Mouse (Mus musculus) v-Abl transformed pro-B cells (cell line): ENCODE measurements around the gene Zfp652.

ENCODE experiments used
- in situ Hi-C, 2 experiments: fragments of 400-800 bp; cut with MboI; formaldehyde crosslinking; loops; one replicate each; pipeline ENCODE4 v1.15.1; 2025; ENCODE audit not compliant: unreplicated experiment in 2 of 2

Zfp652 gene

DNA sequence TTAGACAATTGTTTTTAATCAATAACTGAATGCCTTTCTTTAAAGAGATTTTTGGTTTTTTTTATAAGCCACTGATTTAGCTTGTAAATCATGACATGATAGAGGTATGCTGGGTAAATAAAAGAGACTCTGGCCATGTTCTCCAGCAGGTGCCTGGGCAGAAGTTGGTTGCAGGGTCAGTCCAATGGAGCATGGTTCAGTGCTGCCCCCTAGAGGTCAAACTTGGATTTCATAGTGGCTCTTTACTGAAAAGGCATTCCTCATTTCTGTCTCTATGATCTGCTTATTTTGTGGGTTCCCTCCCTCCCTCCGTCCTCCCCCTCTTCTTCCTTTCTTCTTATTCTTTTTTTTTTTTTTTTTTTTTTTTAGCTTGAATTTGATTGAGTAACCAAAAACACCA lies 38.5 kb downstream of the Zfp652 start:
- in situ Hi-C loops: loop anchor here (5.0 to 25.0 kb wide), 2 partner anchors 64 to 214 kb away; no protein-coding TSS in a partner anchor

DNA sequence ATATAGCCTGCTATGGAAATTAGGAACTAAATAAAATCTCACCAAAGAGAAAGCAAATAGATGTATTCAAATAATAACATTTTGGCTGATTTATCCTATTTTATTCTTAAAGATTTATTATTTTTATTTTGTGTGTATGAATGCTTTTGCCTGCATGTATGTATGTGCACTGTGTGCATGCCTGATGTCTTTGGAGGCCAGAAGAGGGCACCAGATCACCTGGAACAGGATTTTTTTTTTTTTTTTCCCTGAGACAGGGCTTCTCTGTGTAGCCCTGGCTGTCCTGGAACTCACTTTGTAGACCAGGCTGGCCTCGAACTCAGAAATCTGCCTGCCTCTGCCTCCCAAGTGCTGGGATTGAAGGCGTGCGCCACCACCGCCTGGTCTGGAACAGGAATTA lies 42.7 kb downstream of the Zfp652 start:
- in situ Hi-C loops: loop anchor here (25.0 kb wide), 1 partner anchor 218 kb away; no protein-coding TSS in a partner anchor

DNA sequence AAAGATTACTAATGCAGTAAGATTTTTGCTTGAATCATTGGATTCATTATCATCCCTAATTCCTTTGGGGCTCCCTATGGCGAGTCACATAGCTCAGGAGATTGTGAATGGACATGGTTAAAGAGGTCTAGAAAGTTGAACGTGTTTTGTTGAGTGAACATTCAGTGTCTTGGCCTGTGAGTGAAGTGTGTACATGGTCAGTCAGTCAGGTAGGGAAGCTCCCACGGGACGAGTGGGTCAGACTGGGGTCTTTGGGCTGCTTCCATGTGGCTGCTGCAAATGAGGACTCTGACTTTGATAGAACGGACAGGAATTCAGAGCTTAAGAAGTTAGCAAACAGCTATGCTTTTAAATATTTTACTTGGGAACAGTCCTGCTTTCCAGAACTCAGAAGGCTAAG lies 48.0 kb downstream of the Zfp652 start:
- in situ Hi-C loops: loop anchor here (25.0 kb wide), 1 partner anchor 223 kb away; no protein-coding TSS in a partner anchor

DNA sequence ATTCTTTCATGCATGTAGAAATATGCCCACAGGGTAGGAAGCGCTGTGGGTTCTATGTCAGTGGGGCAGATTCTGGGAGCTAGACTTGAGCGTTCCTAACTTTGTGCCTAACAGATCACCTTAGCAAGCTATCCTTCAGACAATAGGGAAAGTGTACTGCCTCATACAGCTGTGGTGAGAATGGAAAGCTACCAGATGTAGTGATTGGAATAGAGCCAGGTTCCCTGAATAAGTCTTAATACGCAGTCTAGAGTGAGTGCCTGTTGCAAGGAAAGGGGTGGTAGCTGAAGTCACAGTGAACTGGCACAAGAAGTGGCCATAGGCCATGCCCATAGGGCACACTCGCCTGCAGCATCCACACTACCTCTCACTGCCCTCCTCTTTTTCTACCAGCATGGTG lies 50.5 kb downstream of the Zfp652 start:
- in situ Hi-C loops: loop anchor here (25.0 kb wide), 1 partner anchor 226 kb away; no protein-coding TSS in a partner anchor

DNA sequence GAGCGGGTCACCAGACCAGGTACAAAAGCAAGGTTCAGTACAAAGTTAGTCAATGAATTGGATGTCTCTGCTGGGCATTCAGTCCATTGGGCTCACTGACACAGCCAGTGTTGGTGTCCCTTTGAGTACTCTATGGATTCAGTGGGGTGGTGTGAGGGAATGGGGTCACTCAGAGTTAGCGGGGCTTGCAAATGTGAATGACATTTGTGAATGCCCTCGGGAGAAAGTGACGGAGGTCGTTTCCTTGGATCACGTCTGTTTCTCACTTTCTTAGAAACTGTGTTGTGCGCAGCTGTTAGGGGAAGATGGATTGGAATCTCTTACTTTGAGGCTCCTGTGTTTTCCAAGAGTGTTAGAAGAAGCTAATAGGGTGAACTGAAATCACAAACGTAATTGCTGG lies 52.3 kb downstream of the Zfp652 start:
- in situ Hi-C loops: loop anchor here (25.0 kb wide), 1 partner anchor 228 kb away; no protein-coding TSS in a partner anchor

DNA sequence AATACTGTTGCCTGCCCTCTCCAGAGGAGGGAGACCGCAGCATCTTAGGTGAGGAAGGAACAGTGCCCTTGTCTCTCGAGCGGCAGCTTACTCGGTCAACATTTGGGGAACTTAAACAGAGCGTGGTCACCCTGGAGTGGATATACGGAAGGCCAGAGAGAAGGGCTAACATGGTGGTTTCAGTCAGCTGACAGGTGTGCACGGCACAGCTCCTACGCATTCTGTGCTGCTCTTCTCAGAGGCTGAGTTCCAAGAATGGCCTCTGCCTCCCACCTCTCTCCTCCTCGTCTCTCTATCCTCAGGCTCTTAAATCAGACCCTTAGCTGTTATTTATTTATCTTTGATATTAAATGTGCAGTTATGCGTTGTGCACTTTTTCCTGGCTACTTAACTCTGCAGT lies 52.9 kb downstream of the Zfp652 start:
- in situ Hi-C loops: loop anchor here (25.0 kb wide), 1 partner anchor 228 kb away; no protein-coding TSS in a partner anchor

DNA sequence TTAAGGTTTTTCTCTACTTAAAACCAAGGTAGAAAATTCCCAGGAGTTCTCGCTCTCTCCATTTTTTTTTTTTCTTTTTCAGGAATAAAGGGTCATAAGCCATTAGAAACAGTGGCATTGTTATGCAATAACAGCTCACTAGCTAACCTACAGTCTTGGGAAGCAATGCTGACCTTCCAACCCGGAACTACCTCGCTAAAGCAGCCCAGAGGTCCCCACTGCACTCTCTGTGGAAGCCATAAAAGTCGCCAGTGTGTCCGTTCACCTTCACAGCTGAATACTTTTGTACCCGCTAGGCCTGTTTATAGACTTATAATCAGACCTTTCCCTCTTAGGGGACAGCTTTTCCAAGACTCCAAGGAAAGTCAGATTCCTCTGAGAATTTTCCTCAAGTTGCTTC lies 55.8 kb downstream of the Zfp652 start:
- in situ Hi-C loops: loop anchor here (25.0 kb wide), 1 partner anchor 231 kb away; no protein-coding TSS in a partner anchor

DNA sequence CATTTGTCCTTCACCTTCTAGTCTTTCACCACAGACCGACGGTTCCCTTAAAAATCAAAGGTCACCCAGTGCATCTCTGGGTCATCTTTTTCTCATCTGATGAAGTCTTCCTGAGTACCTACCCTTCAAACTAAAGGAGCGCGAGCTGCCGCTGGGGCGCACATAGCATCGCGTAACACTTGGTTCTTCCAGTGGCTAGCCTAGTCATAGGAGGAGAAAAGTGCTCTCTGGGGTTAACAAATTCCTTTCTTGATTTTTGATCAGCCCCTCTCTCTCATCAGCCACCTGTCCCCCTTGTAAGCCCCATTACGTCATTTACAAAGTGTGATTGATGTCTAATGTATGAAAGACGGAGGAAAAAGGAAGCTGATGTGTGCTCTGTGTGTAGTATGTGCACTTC lies 56.7 kb downstream of the Zfp652 start:
- in situ Hi-C loops: loop anchor here (25.0 kb wide), 1 partner anchor 232 kb away; no protein-coding TSS in a partner anchor

DNA sequence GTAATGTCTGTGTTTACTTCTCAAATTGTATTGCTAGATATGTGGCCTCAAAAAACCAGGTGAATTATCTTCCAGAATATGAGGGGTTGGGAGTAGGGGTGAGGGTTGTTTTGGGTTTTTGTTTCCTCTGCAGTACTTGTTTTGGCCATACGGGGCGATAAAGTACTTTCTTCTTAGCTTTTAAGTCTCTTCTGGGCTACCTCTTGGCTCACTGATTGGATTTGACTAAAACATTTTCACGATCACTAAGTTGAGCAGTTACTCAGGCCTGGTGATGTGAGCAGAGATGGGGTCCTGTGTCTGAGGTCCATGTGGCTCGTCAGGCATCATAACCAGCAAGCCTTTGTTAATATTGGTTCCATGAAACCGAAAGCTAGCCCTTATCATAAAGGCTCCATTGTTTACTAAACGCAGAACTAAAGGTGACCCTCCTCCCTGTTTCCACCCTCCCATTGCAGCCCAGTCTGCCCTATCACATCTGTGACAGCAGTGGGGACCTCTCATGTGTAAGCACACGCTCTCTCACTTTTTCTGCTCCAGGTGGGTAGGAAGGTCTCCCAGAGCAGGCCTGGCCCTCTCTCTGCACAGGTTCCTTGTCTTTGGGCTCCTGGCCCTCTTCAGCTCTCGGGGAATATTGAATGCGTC lies 58.4 kb downstream of the Zfp652 start:
- in situ Hi-C loops: loop anchor here (25.0 kb wide), 1 partner anchor 234 kb away; no protein-coding TSS in a partner anchor

DNA sequence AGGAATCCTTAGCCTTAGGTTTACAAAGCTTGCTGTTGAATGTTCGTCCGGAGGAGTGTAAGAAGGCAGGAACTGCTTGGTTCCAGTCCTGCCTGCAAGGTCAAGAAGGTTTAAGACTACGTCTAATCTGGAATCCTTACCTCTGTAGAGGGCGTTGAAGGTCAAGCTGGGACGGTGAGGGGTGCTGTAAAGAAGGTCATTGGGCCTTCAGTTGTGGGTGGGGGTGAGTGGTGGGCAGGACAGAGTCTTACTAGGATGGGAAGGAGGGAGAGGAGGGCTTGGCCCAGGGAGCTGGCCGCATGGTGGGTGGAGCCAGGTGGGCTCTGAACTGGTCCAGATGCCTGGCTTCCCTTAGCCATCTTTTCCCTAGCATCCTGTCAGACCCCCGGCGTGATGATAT lies 59.2 kb downstream of the Zfp652 start:
- in situ Hi-C loops: loop anchor here (25.0 kb wide), 1 partner anchor 234 kb away; no protein-coding TSS in a partner anchor

DNA sequence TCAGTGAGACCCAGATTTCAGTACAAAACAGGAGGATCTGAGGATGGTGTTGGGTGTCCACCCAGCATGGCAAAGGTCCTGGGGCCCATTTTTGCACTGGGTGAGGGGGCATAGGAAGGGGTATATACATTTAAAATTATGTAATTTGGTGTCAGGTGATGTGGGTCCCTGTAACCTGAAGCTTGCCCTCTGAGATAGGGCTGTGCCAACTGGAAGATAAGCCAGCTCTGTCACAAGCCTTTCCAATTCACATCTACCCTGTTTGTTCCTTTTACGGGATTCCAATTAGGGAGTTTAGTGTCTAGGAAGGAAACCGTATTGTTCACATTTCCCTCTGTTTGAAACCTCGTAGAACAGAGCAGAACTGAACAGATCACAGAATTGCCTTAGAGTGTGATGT lies 60.8 kb downstream of the Zfp652 start:
- in situ Hi-C loops: loop anchor here (25.0 kb wide), 1 partner anchor 236 kb away; no protein-coding TSS in a partner anchor

DNA sequence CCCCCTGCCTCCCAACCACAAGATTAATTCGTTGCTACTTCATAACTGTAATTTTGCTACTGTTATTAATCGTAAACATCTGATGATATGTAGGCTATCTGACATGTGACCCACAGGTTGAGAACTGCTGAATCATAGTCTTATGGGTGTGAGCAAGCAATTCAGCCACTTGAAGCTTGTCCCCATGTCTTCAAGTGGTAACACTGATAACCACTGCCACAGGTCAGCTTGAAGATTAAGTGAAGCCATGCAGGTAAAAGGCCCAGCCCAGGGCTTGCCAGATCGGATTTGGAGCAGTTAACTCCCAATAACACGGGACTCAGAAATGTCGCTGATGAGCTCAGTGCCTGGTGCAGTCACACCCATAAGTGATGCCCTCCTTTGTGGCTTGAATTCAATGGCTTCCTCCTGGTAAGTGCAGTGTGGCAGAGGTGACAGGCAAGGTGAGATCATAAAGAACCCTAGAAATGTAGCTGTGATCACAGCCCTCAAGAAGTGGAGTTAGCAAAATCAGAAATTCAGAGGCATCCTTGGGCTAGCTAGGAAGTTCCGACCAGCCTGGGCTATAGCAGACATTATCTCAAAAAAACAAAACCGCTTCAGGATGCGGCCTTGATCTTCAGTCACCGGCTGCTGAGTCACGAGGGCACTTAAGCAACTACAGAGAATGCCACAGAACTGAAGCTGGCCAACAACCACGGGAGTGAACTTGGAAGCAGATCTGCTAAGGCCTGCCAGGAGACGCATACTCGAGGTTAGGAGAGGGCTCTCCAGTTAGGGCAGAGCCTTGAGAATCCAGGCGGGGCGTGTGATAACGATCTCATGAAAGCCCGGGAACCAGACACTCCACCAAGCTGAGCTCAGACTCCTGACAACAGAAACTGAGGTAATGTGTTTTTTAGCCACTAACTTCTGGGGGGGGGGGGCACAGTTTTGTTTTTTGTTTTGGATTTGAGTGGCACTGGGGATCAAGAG lies 65.1 kb downstream of the Zfp652 start:
- in situ Hi-C loops: loop anchor here in 1 of 2 experiments (25.0 kb wide), 1 partner anchor 460 kb away; no protein-coding TSS in a partner anchor

DNA sequence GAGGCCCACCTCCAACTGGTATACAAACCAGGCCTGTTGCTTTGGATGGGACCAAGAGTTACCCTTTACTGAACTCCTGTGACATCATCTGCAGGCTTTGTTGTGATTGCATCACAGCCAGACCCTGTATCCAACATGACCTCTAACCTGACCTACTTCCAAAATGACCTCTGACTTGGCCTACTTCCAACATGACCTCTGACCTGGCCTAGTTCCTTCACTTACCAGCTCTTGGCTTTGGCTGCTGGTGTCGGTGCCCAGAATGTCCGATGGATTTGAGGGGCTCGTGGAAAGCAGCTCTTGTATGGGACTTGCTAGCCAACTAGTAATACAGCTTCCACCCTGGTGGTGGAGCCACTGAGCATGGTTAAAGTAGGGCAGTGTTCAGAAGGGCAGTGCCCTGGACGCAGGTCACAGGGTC lies 66.4 kb downstream of the Zfp652 start:
- in situ Hi-C loops: loop anchor here in 1 of 2 experiments (25.0 kb wide), 1 partner anchor 458 kb away; no protein-coding TSS in a partner anchor

DNA sequence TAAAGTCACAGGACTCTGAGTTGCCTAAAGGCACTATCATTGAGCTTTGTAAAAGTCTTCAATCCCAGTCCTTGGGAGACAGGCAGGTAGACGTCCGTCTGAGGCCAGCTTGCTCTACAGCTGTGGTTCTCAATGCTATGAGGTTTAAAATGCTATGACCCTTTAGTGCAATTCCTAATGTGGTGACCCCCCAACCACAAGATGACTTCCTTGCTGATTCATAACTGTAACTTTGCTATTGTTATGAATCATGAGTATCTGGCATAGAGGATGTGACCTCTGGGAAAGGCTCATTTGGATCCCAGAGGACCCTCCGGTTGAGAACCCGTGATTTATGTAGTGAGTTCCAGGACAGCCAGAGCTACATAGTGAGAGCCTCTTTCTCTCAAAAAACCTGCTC lies 66.9 kb downstream of the Zfp652 start:
- in situ Hi-C loops: loop anchor here in 1 of 2 experiments (25.0 kb wide), 1 partner anchor 458 kb away; no protein-coding TSS in a partner anchor

DNA sequence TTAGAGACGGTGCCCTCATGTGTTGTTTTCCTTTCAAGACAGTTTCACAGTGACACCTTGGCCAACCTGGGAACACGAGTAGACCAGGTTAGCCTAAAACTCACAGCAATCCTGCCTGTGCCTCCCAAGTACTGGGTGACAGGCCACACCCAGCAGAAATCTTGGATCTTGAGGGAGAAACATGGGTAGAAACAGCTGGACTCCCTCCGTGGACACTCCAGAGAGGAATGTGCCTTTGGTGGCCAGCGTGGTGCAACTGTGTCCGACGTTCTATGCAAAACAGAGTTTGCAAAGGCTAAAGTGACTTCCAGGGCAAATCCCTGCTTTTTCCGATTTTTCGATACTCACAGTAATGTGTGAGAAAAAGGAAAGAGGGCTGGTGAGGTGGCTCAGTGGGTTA lies 68.0 kb downstream of the Zfp652 start:
- in situ Hi-C loops: loop anchor here in 1 of 2 experiments (10.0 to 25.0 kb wide), 2 partner anchors 204 to 457 kb away; no protein-coding TSS in a partner anchor

DNA sequence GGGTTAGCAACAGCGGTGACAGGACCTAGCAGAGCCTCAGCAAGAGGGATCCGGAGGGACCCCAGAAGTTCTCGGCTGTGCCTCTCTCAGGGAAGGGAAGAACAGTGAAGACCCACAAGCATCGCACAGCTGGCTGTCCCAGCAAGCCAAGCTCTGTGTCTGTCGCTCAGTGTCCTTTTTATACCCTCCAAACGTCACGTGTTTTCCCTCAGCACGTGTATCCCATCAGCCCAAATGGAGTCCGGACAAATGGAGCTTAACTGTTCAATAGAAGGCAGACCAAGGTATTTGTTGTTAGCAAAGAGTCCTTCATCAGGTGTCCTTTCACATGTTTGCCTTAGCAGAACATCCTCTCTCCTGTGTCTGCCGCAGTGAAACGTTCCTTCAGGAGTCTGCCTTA lies 69.1 kb downstream of the Zfp652 start:
- in situ Hi-C loops: loop anchor here in 1 of 2 experiments (10.0 to 25.0 kb wide), 2 partner anchors 203 to 456 kb away; no protein-coding TSS in a partner anchor

DNA sequence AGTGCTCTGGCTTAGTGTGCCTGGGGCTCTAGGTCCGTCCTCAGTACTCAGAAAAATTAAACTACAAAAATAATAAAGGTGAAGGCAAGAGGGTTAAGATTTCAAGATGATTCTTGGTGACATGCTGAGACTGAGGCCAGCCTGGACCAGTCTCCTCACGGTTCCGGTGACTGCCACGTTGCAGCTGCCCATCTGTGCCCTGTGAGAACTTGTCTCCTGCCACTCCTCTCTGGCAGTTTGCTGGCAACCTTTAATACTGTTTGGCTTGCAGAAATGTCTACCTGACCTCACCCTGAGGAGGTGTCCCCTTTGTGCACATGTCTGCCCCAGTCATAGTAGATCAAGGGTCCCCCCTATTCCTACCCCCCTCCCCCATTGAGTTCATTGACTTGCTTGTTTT lies 71.0 kb downstream of the Zfp652 start:
- in situ Hi-C loops: loop anchor here in 1 of 2 experiments (10.0 to 25.0 kb wide), 2 partner anchors 201 to 454 kb away; no protein-coding TSS in a partner anchor

DNA sequence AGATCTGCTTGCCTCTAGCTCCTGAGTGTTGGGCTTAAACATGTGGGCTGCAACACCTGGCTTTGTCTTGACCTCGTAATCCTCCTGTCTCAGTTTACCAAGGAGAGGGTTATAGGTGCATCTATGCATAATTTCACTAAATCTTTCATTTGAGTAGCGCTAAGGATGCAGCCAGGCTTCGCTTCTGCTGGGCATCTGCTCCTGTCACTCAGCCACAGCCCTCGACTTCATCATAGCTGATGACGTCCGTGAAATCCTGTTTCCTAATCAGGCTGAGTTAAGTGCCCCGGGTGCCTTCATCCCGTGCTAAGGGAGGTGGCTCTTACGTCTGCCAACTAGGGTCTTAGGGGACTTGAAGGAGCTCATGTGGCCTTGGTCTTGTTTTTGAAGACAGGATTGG lies 71.5 kb downstream of the Zfp652 start:
- in situ Hi-C loops: loop anchor here in 1 of 2 experiments (10.0 to 25.0 kb wide), 2 partner anchors 201 to 453 kb away; no protein-coding TSS in a partner anchor

DNA sequence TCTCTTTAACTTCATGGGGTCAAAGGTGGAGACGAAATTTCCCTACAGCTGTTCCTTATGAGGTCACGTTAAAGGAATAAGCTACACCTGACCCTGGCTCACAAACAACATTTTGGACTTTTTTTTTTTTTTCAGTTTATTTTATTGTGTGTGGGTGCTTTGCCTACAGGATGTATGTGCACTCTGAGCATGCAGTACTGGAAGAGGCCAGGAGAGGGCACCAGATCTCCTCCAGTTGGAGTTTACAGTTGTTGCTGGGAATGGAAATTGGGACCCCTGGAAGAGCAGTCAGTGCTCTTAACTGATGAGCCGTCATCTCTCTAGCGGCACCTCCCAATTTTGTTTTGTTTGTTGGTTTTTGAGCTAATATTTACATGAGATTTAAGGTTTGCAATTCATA lies 73.2 kb downstream of the Zfp652 start:
- in situ Hi-C loops: loop anchor here (5.0 to 25.0 kb wide), 3 partner anchors 197 to 452 kb away; no protein-coding TSS in a partner anchor

DNA sequence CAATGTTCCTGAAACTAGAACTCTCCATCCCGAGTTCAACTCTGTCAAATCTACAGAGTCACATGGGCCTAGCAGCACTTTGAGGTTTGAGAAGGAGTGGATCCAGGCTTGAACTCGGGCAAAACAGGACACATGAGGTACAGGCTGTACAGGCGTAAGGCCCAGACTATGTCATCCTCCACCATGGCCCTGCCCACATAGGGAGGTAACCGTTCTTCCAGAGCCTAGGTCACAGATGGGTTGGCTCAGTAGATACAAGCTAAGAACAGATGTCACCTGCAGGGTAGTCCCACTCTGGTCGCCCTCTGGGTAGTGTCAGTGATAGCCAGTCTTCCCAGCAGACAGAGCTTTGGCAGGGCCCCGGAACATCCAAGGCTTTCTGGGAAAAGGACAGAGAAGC lies 74.0 kb downstream of the Zfp652 start:
- in situ Hi-C loops: loop anchor here (5.0 to 25.0 kb wide), 3 partner anchors 196 to 451 kb away; no protein-coding TSS in a partner anchor
